Mouse (Mus musculus) kidney, postnatal 14 days (tissue): ENCODE results near the gene Tesk2.
A peak's percentile ranks its signal among the peaks of the same experiment; 100 is the strongest.
"Not testable (repeated sequence)": the region's sequence is repeated elsewhere in the genome, so short reads cannot be mapped to it uniquely, and the experiment has no call there.

ENCODE experiments used
- DNase-seq: peaks from one replicate; pipeline ENCODE4 v3.0.0; 2022; ENCODE audit warnings: mixed read lengths

Tesk2 gene

DNA sequence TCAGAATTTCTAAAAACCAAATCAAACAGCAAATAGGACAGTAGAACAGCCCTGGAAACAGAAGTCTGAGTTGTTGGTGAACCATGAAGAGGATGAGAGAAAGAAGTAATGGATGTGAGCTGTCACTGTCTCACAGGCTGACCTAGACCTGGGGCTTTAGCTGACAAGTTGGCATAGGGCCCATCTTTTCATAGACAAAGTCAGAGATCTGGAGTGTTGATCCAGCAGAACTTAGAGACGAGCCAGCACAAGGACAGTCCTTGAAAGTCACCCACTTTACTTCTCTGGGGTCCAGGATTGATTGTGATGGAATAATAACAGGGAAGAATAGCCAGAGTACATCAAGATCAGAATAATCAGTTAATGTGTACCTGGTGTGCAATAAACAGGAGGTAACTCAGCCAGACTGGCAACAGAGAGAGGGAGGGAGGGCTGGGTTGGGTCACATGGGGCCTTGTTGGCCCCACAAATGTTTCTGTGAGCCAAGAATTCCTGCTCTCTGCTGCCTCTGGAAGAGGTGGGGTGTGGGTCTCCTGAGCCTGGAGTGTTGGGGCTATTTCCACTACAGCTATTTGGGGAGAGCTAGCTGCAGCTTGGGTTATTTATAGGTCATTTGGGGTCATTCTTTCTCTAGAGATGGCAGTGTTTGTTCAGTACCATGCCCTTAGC lies 75.8 kb downstream of the Tesk2 start:
- peak; percentile 67 for DNase-seq

DNA sequence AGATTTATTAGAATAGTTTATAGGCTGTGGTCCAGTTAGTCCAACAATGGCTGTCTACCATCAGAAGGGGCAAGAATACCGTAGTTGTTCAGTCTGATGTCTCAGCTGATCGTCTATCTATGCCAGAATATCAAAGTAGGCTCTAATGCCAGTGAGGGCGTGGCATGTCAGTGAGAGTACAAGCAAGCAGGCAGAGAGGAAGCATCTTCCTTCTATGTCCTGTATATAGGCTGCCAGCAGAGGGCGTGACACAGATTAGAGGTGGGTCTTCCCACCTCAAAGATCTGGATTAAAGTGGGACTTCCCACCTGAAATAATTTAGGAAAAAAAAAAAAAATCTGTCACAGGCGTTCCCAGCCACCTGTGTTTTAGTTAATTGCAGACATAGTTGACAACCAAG lies 79.2 kb downstream of the Tesk2 start:
- no peak for DNase-seq

DNA sequence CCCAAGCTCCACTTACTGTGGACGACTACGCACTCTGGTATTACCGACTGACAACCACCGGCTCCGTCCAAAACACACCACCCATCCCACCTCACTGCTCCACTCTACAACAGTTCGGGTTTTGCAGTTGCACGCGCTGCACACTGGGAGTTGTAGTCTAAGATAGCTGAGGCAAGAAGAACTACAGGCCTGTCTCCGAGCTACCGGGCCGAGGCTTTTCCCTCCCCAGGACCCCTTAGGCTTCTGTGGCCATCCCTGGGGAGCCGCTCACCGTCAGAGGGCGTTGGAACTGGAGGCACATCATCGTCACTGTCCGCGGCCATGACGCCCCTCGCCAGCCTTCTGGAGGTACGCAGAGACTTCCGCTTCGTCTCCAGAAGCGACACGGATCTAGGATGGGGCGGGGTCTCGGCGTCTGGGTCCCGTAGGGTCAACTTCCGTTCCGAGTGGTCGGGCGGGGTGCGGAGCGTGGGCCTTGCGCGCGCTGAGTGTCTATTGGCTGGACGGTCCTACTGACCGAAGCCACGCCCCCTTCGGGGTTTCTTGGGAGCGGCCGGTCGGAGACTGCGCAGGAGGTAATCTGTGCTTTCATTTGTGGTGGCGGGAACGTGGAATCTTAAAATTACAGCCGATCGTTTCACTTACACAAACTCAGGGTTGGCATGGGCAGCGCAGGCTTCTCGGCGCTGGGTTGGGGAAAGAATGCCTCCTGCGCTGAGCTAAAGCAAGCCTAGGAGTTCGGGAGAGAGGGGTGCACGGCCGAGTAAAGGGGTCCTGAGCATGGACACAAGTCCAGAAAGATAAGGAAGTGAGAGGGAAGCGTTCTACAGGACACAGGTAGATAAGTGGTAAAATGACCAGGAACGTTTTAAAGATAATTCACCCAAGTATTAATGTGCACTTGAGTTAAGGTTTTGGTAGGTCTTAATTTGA lies 86.7 kb downstream of the Tesk2 start, which contains the start of the genes Toe1 and Mutyh:
Gene Toe1, minus strand, starts transcription at position 444 of the 933 bp plus-strand sequence.
Gene Mutyh, plus strand, starts transcription at position 527 of the 933 bp plus-strand sequence.
- DNase-seq, result peak; percentile 97

DNA sequence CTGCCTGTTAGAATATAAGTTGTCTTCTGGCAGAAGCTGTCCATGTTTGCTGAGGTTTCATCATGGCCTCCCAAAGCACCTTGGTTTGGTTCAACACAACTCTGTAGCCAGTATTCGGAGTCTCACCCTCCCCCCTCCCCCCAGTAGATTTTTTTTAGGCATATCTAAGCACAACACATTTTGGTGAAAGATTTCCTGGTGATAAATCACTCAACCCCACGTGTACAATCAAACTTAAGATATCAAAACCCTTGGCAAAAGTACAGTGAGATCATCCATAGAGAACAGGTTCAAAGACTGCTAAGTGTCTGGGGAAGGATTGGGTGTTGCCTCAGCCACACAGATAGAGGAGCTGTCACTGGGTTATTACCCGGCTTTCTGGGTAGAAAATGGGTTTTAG lies 90.3 kb downstream of the Tesk2 start:
- no peak for DNase-seq

DNA sequence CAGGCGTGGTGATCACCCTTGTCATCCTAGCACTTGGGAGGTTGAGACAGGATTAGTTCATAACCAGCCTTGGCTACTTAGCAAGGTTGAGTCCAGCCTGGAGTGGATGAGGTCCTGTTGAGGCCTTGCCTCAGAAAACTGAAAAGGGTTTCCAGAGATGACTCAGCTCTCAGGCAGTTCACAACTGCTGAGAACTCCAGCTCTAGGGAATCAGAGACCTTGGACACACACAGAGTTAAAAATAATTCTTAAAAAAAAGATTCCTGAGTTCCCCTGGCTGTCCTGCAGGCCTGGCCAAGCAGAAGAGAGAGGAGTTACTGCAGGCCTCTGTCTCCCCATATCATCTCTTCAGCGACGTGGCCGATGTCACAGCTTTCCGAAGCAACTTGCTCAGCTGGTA lies 94.5 kb downstream of the Tesk2 start:
- DNase-seq, result no peak

DNA sequence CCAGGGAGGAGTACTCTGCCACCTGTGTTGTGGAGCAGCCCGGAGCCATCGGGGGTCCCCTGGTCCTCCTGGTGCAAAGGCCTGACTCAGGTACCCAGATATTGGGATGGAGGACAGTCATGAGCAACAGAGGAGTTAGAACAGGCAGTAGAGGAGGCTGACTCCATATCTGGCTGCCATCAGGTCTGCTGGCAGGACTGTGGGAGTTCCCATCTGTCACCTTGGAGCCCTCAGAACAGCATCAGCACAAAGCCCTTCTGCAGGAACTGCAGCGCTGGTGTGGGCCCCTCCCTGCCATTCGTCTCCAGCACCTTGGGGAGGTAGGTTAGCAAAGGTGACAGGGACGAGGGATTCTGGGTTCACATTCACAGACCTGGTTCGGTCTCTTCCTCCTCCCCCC lies 96.7 kb downstream of the Tesk2 start:
- no peak for DNase-seq

DNA sequence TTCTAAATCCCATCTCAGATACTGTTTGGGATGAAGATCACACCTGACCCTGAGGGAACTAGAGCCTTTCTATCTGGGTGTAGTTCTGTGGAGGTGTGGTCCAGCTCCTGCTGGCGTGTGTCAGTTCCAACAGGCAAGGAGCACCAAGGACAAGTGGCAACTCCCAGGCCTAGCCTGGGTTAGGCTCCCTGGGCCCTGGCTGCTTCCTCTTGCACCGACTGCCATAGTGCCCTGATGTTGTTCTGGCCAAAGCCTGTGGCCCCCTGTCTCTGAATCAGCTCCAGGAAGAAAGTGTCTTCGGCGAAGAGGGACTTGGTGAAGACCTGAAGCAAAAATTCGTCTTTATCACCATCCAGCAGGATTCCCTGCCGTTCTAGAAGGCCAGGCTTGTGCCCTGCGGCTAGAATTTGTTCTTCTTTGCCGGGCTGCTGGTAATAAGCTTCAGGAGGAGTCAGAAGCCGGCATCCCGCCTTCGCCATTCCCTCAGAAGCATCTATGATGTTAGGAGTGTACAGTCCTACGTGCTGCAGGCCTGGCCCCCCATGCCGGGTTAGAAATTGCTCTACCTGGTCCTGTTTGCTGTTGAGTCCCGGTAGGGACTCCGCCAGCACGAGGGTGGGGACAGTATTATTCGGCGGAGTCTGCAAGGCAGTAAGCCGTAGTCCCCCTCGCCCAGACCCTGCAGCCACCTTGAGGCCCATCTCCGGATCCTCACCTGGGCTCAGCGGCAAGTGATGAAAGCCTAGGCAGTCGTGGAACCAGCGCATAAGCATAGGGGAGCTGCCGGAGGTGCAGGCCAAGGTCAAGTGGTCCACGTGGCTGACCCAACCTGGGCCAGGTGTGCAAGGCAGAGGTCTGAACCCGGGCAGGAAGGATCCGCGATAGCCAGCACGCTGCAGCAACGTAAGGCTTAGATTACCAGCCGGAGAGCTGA lies 99.5 kb downstream of the Tesk2 start:
- no peak for DNase-seq

DNA sequence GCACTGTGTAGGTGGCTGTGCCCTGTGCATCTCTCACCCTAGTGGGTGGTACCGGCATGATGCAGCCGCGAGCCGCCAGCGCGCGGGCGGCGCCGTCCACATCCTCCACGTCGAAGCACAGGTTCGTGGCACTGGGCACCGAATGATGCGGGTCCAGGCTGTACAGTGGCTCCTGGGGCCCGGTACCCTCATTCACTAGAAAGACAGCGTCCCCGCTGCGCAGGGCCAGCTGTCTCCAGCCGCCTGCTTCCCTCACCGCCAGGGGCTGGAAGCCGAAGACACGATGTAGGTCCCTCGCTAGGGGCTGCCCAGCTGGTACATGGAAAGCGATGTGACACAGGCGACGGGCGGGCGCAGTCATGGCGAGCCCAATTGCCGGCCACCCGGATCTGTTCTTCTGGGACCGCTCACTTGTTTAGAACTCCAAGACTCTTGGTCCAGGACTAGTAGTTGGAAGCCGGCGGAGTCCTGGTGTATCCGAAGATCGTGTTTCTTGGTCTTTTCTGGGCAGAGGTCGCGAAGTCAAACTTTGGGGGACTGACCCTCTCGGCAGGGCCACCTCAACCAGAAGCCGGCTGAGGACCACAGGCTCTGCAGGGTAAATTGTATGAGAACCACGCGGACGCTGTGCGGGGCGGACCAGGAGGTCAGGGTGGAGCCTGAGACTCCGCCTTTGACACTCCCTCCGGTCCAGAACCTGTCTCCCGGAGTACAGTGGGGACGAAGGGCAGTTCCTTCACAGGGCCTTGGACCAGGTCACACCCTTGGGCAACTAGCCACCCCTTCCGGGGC lies 100.3 kb downstream of the Tesk2 start:
- peak; percentile 90 for DNase-seq

DNA sequence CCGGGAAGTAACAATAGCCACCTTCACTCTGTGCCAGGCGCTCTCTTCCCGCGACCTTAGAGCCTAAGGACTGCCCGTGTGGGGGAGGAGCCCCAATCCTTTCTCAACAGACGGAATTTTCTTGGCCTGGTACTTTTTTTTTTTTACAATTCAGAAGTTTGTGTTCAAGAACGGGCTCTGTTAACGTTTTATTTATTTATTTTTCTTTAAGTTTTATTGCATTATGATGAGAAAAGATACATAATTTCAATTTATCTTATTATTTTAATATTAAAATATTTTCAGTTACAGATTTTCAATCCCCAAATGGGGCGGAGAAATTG lies 100.9 kb downstream of the Tesk2 start, which contains the start of gene Hpdl:
Gene Hpdl, minus strand, starts transcription at position 14 of the 323 bp plus-strand sequence.
- no peak for DNase-seq

DNA sequence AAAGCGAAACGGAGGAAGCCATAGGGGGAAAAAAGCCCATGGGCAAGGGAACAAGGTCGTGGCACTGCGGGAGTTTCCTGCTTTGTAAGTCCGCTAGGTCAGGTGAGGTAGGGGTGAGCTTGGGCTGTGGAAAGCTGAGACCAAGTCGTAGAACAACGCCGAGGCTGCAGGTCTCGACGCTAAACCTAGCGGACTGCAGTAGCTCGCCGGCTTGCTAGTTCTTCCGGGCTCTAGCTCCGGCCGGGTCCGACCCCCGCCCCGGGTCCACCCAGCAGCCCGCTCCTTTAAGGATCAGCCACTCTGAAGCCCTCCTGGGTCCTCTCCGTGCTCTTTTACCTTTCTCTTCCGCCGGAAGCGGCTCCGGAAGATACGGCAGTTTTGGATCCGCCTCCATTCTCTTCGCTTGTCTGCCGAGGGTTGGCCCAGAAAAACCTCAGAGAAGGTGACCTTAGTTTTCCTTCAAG lies 103.8 kb downstream of the Tesk2 start:
- peak; percentile 84 for DNase-seq

DNA sequence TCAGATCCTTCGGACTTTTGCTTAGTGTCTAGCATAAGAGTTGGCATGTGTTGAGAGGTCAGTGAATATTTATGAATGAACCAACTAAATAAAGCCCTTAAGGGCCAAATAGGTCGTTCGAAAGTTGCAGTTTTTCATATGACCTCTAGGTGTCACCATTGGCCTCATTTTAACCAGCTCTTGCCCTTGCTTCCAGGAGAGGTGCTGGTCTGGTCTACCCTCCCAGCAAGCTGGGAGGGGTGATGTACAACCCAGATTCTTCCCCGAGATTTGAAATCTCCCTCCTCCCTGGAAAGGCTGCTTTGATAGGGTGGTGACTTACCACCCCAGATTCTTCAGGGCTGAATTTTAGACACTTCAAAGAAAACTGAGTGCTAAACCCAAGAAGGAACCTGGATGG lies 107.1 kb downstream of the Tesk2 start:
- peak; percentile 65 for DNase-seq

DNA sequence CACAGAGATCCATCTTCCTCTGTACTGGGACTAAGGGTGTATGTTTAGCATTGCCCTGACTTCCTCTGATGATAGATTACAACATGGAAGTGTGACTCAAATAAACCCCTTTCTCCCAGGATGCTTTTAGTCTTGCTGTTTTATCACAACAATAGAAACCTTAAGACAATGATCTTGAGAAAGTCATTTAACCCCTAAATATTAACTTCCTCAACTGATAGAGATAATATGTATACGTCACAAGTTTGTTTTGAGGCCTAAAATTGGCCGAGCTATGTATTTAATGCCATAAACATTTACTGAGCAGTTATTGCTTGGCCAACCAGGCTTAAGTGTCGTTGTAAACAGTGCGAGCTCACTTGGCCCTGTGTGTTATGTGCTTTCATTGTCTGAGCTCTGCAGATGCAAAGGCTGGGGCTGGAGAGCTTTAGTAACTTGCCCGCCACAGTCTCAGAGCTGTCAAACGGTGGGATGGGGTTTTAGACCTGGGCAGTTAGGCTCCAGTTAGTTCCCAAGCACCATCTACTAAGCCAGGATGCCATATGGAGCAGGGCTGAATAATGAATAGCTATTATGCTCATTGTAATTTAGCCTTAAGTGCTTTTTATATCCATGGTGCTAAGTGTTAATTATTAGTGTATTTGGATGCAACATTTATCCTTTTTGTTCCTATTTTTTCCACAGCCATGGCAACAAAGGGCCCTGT lies 108.8 kb downstream of the Tesk2 start:
- DNase-seq, result no peak

DNA sequence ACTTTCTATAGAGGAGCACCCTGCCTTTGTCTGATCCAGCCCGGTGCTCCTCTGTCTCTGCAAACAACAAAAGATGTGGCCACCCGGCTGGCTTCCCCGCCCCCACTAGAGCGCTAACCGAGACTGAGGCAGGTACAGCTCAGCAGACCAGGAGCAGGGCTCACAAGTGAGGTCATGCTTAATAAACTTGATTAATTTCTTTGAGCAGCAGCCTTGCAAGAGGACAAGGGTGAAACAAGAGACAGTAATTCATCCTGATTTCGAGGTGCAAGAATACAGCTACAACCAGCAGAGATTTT lies 109.3 kb downstream of the Tesk2 start:
- no peak for DNase-seq

DNA sequence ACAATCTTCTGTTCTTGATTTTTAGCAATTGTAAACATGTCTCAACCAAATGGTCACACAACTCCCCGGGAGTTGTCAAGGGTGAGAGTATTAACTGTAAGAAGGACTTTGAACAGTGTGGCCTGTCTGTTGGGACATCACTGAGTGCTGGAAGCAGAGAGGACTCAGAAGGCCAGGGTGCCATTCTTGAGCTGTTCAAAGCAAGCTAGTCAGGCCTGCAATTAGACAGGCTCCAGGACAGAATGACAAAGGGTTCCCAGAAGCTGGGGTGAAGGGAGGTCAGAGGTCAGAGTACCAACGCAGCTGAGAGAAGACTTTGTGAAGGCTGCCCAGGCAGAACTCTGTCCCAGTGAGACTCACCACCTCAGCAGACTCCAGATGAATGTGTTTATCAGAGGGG lies 118.3 kb downstream of the Tesk2 start:
- DNase-seq, result peak; percentile 21

DNA sequence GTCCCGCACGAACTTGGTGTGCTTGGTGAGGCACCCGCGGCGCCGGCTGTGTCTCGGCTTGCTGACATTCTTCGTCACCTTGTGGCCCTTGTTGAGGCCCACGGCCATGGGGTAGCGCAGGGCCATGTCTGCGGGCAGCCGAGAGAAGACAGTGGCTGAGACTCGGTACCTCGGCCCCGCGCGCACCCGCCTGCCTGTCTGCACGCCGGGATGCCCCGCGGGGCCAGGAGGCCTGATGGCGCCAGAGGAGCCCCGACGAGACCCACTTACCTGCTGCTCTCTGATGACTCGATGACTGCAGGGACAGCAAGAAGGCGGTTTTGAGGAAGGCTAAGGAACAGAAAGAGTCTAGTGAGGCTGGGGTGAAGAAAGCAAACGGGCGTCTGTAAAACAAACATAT lies 119.3 kb downstream of the Tesk2 start:
- DNase-seq, result not testable (repeated sequence)

DNA sequence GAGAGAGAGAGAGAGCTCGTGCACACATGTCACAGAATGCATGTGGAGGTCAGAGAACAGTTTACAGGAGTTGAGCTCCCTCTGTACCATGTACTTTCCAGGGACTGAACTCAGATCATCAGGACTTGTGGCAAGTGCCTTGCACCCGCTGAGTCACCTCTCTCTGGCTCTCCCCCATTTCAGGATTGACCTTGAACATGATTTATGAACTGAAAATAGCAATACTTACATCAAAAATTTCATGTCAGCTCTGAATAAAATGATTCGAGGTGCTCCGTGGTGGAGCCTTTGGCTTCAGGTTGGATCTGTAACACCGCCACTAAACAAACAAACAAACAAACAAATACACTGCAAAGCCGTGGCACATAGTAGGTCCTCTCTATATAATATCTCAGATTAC lies 120.1 kb downstream of the Tesk2 start:
- DNase-seq, result no peak

DNA sequence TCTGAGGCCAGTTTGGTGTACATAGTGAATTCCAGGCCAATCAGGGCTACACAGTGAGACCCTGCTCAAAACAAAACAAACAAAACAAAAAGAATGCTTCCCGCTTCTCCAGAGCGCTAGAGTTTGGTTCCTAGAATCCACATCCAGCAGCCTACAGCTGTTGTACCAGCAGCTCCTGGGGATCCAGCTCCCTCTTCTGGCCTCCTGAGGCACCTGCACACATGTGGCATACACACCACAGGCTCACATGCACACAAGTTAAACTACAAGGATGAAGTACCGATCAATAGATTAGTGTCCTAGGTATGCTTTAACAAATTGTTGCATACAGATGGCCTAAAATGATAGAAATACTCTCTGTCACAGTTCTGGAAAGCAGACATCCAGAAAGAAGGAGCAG lies 123.6 kb downstream of the Tesk2 start:
- DNase-seq, result no peak

DNA sequence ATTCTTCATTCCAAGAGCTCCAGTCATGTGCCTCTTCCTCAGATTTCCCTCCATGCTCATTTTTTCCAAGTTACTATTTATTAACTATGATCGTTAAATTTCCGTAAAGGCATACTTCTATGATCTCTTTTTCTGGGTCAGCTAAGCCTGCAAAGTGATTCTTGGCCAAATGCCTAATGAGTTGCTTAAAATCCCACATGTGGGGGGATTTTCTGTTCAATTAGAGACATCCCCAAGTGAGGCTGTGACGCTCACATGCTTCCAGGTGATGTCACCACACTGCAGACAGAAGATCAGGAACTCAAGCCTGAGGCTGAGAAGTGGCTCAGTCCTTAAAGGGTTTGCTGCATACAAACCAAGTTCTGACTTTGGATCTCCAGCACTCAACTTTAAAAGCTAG lies 129.2 kb downstream of the Tesk2 start:
- DNase-seq, result no peak

DNA sequence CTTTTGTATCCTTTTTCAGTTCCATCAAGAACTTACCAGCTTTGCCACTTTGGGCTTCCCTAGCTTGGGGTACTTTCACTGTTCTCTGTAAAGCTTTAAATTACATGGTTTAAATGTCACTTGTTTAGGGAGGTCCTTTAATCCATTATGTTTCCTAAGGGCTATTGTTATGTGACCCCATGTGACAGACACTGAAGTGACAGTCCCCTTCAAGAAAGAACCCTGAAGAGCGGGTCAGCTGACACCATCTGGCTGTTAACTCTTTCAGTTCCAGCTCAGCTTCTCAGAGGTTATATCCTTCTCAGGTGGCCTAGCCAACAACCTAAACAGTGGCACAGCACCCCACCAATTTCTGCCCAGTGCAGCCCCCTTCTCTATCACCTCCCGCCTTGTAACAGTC lies 133.5 kb downstream of the Tesk2 start:
- no peak for DNase-seq
